Mouse (Mus musculus) stomach, embryonic 15.5 days (tissue): ENCODE measurements around the gene Snd1. TPM values are rescaled to one million over a fixed set of nuclear protein-coding genes. Genes with fewer than 3 reads are reported as not detected.

Experiments
- ATAC-seq: fragments of 200-750 bp; cut with Nextera tagmentation; 2 replicates; pipeline ENCODE4 v1.8.0; 2017; ENCODE audit warnings: low read depth, moderate number of reproducible peaks, moderate TSS enrichment; ENCODE audit not compliant: insufficient read depth, low FRiP score
- H3K27ac ChIP-seq: fragments of 300-500 bp; sonication (generic); 2 replicates; pipeline ENCODE4 v1.5.1; 2015; ENCODE audit warnings: mild to moderate bottlenecking, inconsistent platforms
- H3K27me3 ChIP-seq: fragments of 300-500 bp; sonication (generic); replicated peaks from 2 replicates; pipeline ENCODE4 v1.6.1; 2015; ENCODE audit warnings: inconsistent platforms
- H3K36me3 ChIP-seq: fragments of 300-500 bp; sonication (generic); 2 replicates; pipeline ENCODE4 v1.6.1; 2015; ENCODE audit warnings: inconsistent platforms
- H3K4me1 ChIP-seq: fragments of 300-500 bp; sonication (generic); 2 replicates; pipeline ENCODE4 v1.6.1; 2015; ENCODE audit warnings: inconsistent platforms
- H3K4me2 ChIP-seq: fragments of 300-500 bp; sonication (generic); 2 replicates; pipeline ENCODE4 v1.6.1; 2015; ENCODE audit warnings: mild to moderate bottlenecking, inconsistent platforms
- H3K4me3 ChIP-seq: fragments of 300-500 bp; sonication (generic); replicated peaks from 2 replicates; pipeline ENCODE4 v1.5.1; 2015; ENCODE audit warnings: inconsistent platforms
- H3K9ac ChIP-seq: fragments of 300-500 bp; sonication (generic); 2 replicates; pipeline ENCODE4 v1.6.1; 2015; ENCODE audit warnings: inconsistent platforms
- H3K9me3 ChIP-seq: fragments of 300-500 bp; sonication (generic); 2 replicates; pipeline ENCODE4 v1.6.1; 2016; ENCODE audit warnings: inconsistent platforms
- WGBS: fragments of 180-500 bp; shearing (Covaris S2); methylation state at CpG from one replicate; pipeline ENCODE4 v1.1.7; 2015; 5-methylcytosine and 5-hydroxymethylcytosine counted together
- polyA plus RNA-seq: library from polyadenylated mRNA; unstranded; fragments of >200 nt; fragmentation: Nextera tagmentation; extraction: Ambion mirVana; gene quantifications from 2 replicates; pipeline ENCODE4 v1.2.1, GENCODE M21; 2015

Gene Snd1
- polyA plus RNA-seq, 1 experiment from 2014 or later, result 128 TPM

- no peak overlapping the region for H3K4me2 ChIP-seq
- 87% methylated on average over 6 of the region's 6 CpGs for WGBS
- no peaks in the 10 kb centered on the region for H3K27me3 ChIP-seq
- H3K27ac ChIP-seq, result no peak overlapping the region
- no peaks in the 10 kb centered on the region for H3K9me3 ChIP-seq
- H3K9ac ChIP-seq, result no peak overlapping the region
- H3K36me3 ChIP-seq, result no peaks in the 10 kb centered on the region
- ATAC-seq, result no peak
- H3K4me1 ChIP-seq, result no peaks in the 10 kb centered on the region
- H3K4me3 ChIP-seq, result no peak overlapping the region
These were observed 328.8 kb downstream of the Snd1 start for GRCm38 (mm10) chr6:28803678-28804279.

- no peak overlapping the region for H3K4me3 ChIP-seq
- H3K4me1 ChIP-seq, result no peaks in the 10 kb centered on the region
- H3K27ac ChIP-seq, result no peak overlapping the region
- no peak overlapping the region for H3K9ac ChIP-seq
- no peak for ATAC-seq
- no peaks in the 10 kb centered on the region for H3K27me3 ChIP-seq
- 89% methylated on average over 5 of the region's 5 CpGs for WGBS
- H3K9me3 ChIP-seq, result no peaks in the 10 kb centered on the region
- no peak overlapping the region for H3K4me2 ChIP-seq
- H3K36me3 ChIP-seq, result no peaks in the 10 kb centered on the region
These were observed 329.8 kb downstream of the Snd1 start for GRCm38 (mm10) chr6:28804751-28805150.

GRCm38 (mm10) chr6:28813057-28813456, 338.1 kb downstream of the Snd1 start:
- no peaks in the 10 kb centered on the region for H3K36me3 ChIP-seq
- 80% methylated on average over 9 of the region's 9 CpGs for WGBS
- no peak overlapping the region for H3K4me2 ChIP-seq
- no peaks in the 10 kb centered on the region for H3K4me1 ChIP-seq
- no peaks in the 10 kb centered on the region for H3K27me3 ChIP-seq
- no peak overlapping the region for H3K9ac ChIP-seq
- ATAC-seq, result no peak
- no peaks in the 10 kb centered on the region for H3K9me3 ChIP-seq
- H3K27ac ChIP-seq, result no peak overlapping the region
- H3K4me3 ChIP-seq, result no peak overlapping the region

- Histone ChIP-seq H3K4me2 (no peak overlapping the region), H3K36me3 (no peaks in the 10 kb centered on the region), H3K9ac (no peak overlapping the region), H3K9me3 (no peaks in the 10 kb centered on the region), H3K27me3 (no peaks in the 10 kb centered on the region), H3K4me1 (no peaks in the 10 kb centered on the region; the same call in 1 of the 2 replicates), H3K4me3 (no peak overlapping the region), H3K27ac (no peak overlapping the region)
- no peak for ATAC-seq
- 71% methylated on average over 2 of the region's 2 CpGs for WGBS
These were observed 340.0 kb downstream of the Snd1 start for GRCm38 (mm10) chr6:28814895-28815294.

- WGBS, result 58% methylated on average over 9 of the region's 9 CpGs
- H3K4me2 ChIP-seq, result no peak overlapping the region
- no peak for ATAC-seq
- no peaks in the 10 kb centered on the region; the same call in 1 of the 2 replicates for H3K4me1 ChIP-seq
- no peaks in the 10 kb centered on the region for H3K27me3 ChIP-seq
- no peak overlapping the region for H3K4me3 ChIP-seq
- no peaks in the 10 kb centered on the region for H3K9me3 ChIP-seq
- no peaks in the 10 kb centered on the region for H3K36me3 ChIP-seq
- H3K27ac ChIP-seq, result no peak overlapping the region
- H3K9ac ChIP-seq, result no peak overlapping the region
These were observed 342.1 kb downstream of the Snd1 start for GRCm38 (mm10) chr6:28817039-28817438.

GRCm38 (mm10) chr6:28819509-28820358, 344.8 kb downstream of the Snd1 start:
- Histone ChIP-seq H3K9ac (no peak overlapping the region), H3K9me3 (no peaks in the 10 kb centered on the region), H3K27ac (no peak overlapping the region), H3K36me3 (no peaks in the 10 kb centered on the region), H3K4me3 (no peak overlapping the region), H3K4me1 (no peaks in the 10 kb centered on the region; the same call in 1 of the 2 replicates), H3K4me2 (no peak overlapping the region), H3K27me3 (no peaks in the 10 kb centered on the region)
- no peak for ATAC-seq
- 70% methylated on average over 13 of the region's 13 CpGs for WGBS

GRCm38 (mm10) chr6:28822296-28822695, 347.4 kb downstream of the Snd1 start:
- Histone ChIP-seq H3K4me3 (no peak overlapping the region), H3K27ac (no peak overlapping the region), H3K36me3 (no peaks in the 10 kb centered on the region), H3K4me1 (peaks cover 6% of the 10 kb centered on the region; the same call in 1 of the 2 replicates), H3K9ac (no peak overlapping the region), H3K4me2 (no peak overlapping the region), H3K9me3 (no peaks in the 10 kb centered on the region), H3K27me3 (no peaks in the 10 kb centered on the region)
- 66% methylated on average over 3 of the region's 3 CpGs for WGBS
- ATAC-seq, result no peak

GRCm38 (mm10) chr6:28823375-28823774, 348.4 kb downstream of the Snd1 start:
- WGBS, result 85% methylated on average over 3 of the region's 3 CpGs
- Histone ChIP-seq H3K27ac (no peak overlapping the region), H3K9ac (no peak overlapping the region), H3K36me3 (no peaks in the 10 kb centered on the region), H3K4me2 (no peak overlapping the region), H3K4me3 (no peak overlapping the region), H3K27me3 (no peaks in the 10 kb centered on the region), H3K9me3 (no peaks in the 10 kb centered on the region), H3K4me1 (peaks cover 6% of the 10 kb centered on the region; the same call in 1 of the 2 replicates)
- no peak for ATAC-seq

- H3K4me2 ChIP-seq, result no peak overlapping the region
- WGBS, result 86% methylated on average over 5 of the region's 5 CpGs
- peaks cover 6% of the 10 kb centered on the region; the same call in 1 of the 2 replicates for H3K4me1 ChIP-seq
- no peak for ATAC-seq
- H3K27ac ChIP-seq, result no peak overlapping the region
- no peak overlapping the region for H3K9ac ChIP-seq
- no peak overlapping the region for H3K4me3 ChIP-seq
- H3K36me3 ChIP-seq, result no peaks in the 10 kb centered on the region
- H3K27me3 ChIP-seq, result no peaks in the 10 kb centered on the region
- no peaks in the 10 kb centered on the region for H3K9me3 ChIP-seq
These were observed 348.9 kb downstream of the Snd1 start for GRCm38 (mm10) chr6:28823802-28824201.

- H3K9me3 ChIP-seq, result no peaks in the 10 kb centered on the region
- no peak overlapping the region for H3K9ac ChIP-seq
- ATAC-seq, result no peak
- H3K36me3 ChIP-seq, result no peaks in the 10 kb centered on the region
- no peak overlapping the region for H3K27ac ChIP-seq
- no peak overlapping the region for H3K4me2 ChIP-seq
- peaks cover 3% of the 10 kb centered on the region for H3K27me3 ChIP-seq
- WGBS, result 82% methylated on average over 3 of the region's 3 CpGs
- no peak overlapping the region for H3K4me3 ChIP-seq
- H3K4me1 ChIP-seq, result peaks cover 6% of the 10 kb centered on the region; the same call in 1 of the 2 replicates
These were observed 351.0 kb downstream of the Snd1 start for GRCm38 (mm10) chr6:28825894-28826293.

- no peak overlapping the region for H3K4me2 ChIP-seq
- H3K9me3 ChIP-seq, result no peaks in the 10 kb centered on the region
- H3K9ac ChIP-seq, result no peak overlapping the region
- 71% methylated on average over 9 of the region's 9 CpGs for WGBS
- H3K27ac ChIP-seq, result no peak overlapping the region
- no peak overlapping the region for H3K4me3 ChIP-seq
- H3K27me3 ChIP-seq, result peaks cover 8% of the 10 kb centered on the region
- H3K36me3 ChIP-seq, result no peaks in the 10 kb centered on the region
- peaks cover 14% of the 10 kb centered on the region for H3K4me1 ChIP-seq
- ATAC-seq, result no peak
These were observed 351.9 kb downstream of the Snd1 start for GRCm38 (mm10) chr6:28826689-28827389.

GRCm38 (mm10) chr6:28827565-28827964, 352.6 kb downstream of the Snd1 start:
- no peak overlapping the region for H3K4me3 ChIP-seq
- H3K27ac ChIP-seq, result no peak overlapping the region
- ATAC-seq, result no peak
- WGBS, result 56% methylated on average over 3 of the region's 3 CpGs
- H3K27me3 ChIP-seq, result peaks cover 8% of the 10 kb centered on the region
- H3K4me1 ChIP-seq, result peaks cover 17% of the 10 kb centered on the region
- H3K9ac ChIP-seq, result no peak overlapping the region
- no peaks in the 10 kb centered on the region for H3K9me3 ChIP-seq
- no peaks in the 10 kb centered on the region for H3K36me3 ChIP-seq
- no peak overlapping the region for H3K4me2 ChIP-seq
